Mouse (Mus musculus): ENCODE results near the gene Pctp.

Pctp gene

DNA sequence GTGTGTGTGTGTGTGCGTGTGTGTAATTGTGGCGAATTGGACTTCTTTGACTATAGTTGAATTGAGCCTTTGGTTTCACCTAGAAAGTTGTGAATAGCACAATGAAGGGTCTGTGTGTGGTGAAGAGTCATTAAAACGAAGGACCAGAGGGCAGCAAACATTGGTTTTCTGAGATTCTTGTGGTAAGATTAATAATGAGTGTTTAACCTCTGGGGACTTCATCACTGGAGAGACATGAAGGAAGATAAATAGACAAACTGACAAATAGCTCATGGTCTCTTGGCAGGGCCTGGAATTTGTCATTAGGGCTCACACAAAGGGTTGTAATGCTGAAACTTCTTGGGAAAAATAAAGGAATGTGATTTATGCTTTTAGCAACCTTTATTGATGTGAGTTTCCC lies 31.4 kb downstream of the Pctp start:
- no peak for DNase-seq

- DNase-seq = no peak
These were observed 32.0 kb downstream of the Pctp start for GRCm38 (mm10) chr11:89970726-89971125.

DNA sequence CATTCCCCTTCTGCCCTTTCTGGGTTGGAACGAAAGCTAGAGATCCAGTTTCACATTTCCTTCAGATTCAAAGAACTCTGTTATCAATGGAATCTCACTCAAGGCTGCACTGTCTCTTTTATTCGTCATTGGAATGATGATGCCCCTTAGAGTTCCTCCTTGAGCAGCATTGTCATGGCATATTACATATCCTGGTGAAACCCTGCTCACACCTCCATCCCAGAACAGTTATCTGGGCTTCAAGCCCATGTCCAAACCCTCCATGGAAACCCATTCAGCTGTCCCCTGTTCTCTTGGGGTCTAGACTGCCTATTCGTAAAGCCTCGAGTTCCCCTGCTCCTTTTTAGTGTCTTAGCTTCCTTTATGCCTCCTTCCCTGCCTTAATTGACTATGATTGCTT lies 33.6 kb downstream of the Pctp start:
- no peak for DNase-seq

DNA sequence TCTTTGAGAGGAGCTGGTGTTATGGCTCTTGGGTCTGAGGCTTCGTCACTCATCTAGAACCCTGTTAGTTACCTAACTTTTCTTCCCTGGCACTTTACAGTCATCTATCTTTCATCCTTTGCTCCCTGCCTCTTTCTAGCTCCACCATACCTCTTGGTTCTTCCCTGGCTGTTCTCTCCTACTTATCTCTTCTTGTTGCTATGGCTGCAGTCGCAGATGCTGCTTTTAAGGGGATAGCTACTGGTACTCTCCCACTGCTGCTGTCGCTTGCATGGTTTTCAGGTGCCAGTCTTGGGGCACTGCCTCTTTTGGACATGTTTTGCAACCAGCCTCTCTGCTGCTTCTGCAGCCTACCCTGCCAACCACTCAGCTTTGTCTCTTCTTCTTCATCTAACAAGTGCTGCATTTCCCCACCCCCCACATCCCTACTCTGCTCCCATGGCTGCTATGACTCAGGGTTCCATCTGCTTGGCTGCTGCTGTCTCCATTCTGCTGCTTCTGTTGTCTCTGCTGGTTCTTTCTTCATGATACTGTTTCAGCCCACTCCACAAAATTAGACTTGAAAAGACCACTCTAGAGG lies 51.9 kb downstream of the Pctp start:
- peak; percentile 44 for DNase-seq

DNA sequence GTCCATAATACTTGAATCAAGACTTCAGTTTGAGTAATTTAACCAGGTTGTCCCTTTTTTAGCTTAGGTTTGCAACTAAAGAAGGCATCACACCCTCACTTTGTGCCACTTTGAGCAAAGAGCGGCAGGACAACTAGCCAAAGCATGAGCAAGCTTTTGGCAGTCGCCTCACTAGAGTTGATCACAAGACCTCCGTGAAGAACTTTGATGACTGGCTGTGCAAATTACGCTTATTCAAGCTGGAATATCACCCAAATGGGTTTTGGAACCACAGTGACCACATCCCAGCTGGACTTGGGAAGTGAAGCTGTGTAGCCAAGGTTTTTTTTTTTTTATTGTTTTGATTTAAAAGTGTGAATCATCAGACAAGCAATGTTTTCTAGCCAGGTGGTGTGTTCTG lies 54.9 kb downstream of the Pctp start:
- DNase-seq = no peak

GRCm38 (mm10) chr11:89945159-89945558 lies 57.5 kb downstream of the Pctp start:
- no peak for DNase-seq

DNA sequence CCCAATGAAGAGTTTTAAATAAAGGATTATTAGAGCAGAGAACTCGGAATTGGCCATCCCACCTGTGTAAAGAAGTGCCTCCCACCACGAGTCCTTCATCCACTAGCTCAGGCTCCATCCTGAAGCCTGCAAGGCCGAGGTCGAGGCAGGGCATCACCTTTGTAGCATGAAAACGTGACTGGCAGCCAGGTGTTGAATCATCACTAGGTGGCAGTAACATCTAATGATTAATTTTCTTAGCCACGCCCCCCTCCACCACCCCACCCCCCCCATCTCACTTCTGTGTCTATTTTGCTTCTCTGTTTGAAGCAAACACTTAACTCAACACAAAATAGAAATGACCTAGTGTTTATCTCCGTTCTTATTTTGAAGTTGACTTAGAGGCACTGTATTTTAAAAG lies 65.5 kb downstream of the Pctp start:
- no peak for DNase-seq

Data from right cerebral cortex, postnatal 14 days (tissue).